Mouse (Mus musculus): ENCODE results near the gene Gsta1.
"Not testable (repeated sequence)": the region's sequence is repeated elsewhere in the genome, so short reads cannot be mapped to it uniquely, and the experiment has no call there.

The Gsta1 gene

DNA sequence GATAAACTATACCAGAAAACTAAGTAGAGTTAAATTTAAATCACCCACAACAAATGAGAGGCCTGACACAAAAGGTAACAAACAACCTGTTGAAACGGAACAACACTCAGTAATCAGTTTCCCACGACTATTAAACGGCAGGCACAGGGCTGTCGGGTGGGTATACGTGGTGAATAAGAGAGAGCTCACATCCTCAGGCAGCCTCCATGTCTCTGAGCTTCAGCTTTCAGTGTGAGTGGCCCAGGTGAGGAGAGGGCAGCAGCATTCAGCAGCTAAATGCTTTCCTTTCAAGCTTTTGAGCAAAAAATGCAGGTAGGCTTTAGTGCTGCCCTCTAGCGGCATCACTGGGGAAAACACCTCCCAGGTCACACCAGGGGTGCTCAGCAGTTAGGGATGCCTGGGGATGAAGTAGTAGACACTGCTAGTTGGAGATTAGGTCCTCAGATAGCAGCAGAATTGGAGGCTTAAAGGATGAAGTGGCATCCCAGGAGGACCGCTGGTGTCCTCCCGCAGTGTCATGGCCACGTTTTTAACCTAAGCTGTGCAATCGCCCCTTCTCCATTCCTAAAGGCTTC, 2.8 kb downstream of the Gsta1 start:
- DNase-seq (ENCODE audit: low read depth, low spot score), result not testable (repeated sequence)

DNA sequence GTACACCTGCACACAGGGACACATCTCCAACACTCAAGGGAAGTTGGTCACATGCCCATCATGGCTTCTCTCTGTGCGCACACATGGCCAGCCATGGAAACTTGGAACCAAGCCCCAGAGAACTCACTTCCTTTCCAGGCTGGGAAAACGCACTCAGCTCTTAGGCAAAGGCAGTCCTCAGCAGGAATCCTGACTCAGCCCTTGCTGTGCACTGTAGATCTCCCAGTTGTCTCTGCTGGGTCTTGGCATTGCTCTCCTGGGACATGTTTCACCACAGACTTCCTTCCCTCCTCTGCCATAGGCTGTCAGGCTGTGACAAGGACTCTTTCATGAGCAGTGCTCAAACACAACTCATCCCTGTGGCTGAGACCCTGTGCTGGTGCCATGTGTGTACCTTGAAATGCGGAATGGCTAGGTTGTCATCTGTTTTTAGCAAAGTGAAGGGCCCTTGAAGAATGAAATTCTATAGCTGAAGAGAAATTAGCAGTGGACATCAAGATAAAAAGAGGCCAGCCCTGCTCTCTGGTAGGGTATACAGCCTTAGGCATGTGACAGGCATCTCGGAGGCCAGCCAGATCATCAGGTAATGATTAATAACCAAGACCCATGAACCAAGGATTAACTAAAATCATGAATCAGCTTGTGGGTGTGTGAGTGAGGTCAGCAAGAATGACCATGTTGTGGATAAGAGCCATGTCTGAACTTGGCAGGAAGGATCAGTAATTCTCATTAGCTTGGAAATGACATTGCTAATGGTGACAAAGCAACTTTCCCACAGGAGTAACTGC, 25.4 kb downstream of the Gsta1 start:
- DNase-seq (ENCODE audit: low read depth, low spot score), result not testable (repeated sequence)

DNA sequence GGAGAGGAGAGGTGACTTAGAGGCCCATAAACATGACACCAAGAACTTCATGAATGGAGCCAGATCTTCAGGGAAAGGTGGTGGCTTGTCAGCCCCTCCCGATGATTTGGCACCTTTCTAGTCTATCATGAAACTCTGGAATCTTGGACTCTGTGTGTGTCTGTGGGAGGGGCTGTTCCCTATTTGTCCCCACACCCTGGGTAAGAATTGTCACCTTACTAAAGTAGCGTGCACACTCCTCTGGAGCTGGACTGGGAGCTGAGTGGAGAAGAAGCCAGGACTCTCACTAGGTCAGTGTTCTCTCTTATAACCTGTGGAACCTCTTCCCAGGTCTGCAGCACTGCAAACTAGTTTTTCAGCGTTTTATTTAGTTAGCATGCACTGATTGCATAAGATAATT, 26.5 kb downstream of the Gsta1 start, which contains the start of gene Gm3776:
Gene Gm3776 (plus strand): TSS at position 216 of the 400 bp plus-strand sequence.
- DNase-seq (ENCODE audit: low read depth, low spot score), result not testable (repeated sequence)

DNA sequence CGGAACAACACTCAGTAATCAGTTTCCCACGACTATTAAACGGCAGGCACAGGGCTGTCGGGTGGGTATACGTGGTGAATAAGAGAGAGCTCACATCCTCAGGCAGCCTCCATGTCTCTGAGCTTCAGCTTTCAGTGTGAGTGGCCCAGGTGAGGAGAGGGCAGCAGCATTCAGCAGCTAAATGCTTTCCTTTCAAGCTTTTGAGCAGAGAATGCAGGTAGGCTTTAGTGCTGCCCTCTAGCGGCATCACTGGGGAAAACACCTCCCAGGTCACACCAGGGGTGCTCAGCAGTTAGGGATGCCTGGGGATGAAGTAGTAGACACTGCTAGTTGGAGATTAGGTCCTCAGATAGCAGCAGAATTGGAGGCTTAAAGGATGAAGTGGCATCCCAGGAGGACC, 29.2 kb downstream of the Gsta1 start:
- not testable (repeated sequence) for DNase-seq (ENCODE audit: low read depth, low spot score)

DNA sequence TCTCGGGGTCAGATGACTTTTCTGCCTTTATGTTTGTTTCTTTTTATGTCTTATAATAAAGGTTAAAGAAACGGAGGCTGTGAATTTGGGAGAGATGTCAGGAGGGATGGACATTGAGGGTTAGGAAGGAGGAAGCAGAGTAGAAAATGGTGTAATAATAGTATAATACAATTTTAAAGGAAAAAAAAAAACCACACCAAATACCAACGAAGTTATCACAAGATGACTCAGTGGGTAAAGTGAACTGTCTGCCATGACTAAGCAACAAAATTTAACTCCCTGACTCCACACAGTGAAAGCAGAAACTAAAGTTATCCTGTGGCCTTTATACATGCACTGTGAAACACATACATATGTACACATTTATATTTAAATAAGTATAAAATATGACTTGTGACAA, 40.5 kb downstream of the Gsta1 start:
- not testable (repeated sequence) for DNase-seq (ENCODE audit: low read depth, low spot score)

DNA sequence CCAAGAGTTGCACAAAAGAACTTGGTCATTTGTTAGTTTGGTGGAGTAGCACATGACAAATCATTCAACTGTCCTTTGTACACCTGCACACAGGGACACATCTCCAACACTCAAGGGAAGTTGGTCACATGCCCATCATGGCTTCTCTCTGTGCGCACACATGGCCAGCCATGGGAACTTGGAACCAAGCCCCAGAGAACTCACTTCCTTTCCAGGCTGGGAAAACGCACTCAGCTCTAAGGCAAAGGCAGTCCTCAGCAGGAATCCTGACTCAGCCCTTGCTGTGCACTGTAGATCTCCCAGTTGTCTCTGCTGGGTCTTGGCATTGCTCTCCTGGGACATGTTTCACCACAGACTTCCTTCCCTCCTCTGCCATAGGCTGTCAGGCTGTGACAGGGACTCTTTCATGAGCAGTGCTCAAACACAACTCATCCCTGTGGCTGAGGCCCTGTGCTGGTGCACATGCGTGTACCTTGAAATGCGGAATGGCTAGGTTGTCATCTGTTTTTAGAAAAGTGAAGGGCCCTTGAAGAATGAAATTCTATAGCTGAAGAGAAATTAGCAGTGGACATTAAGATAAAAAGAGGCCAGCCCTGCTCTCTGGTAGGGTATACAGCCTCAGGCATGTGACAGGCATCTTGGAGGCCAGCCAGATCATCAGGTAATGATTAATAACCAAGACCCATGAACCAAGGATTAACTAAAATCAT, 51.7 kb downstream of the Gsta1 start:
- not testable (repeated sequence) for DNase-seq (ENCODE audit: low read depth, low spot score)

DNA sequence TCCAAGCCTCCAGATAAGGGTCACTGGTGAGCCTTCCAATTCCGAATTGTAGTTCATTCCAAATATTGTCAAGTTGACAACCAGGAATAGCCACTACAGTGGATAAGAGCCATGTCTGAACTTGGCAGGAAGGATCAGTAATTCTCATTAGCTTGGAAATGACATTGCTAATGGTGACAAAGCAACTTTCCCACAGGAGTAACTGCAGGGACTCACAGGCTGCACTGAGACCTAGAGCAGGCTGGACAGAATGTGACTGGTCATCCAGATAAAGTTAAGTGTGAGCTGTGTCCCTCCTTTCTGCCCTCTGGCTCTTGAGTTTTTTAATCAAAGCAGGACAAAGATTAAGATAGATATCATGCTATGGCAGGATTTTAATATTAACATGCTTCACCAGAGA, 58.6 kb downstream of the Gsta1 start:
- not testable (repeated sequence) for DNase-seq (ENCODE audit: low read depth, low spot score)

DNA sequence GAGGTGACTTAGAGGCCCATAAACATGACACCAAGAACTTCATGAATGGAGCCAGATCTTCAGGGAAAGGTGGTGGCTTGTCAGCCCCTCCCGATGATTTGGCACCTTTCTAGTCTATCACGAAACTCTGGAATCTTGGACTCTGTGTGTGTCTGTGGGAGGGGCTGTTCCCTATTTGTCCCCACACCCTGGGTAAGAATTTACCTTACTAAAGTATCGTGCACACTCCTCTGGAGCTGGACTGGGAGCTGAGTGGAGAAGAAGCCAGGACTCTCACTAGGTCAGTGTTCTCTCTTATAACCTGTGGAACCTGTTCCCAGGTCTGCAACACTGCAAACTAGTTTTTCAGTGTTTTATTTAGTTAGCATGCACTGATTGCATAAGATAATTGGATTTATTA, 59.3 kb downstream of the Gsta1 start, which contains the start of gene Gm10639:
Gene Gm10639 (plus strand): TSS at position 201 of the 400 bp plus-strand sequence.
- not testable (repeated sequence) for DNase-seq (ENCODE audit: low read depth, low spot score)

Data from retina, adult 2 months (tissue).